Mouse (Mus musculus) midbrain, embryonic 10.5 days (tissue): ENCODE measurements at regions not wholly inside any gene's neighbourhood (a gene's known extent, or its start where the extent isn't known, plus 50 kb on each side); places are given as distances from the start of the nearest gene placed in this dataset.

Experiments
- DNase-seq: peaks from one replicate; pipeline ENCODE4 v3.0.0-alpha.2; 2017; ENCODE audit warnings: low spot score
- H3K27ac ChIP-seq: fragments of 300-500 bp; sonication (generic); replicated peaks from 2 replicates; pipeline ENCODE4 v1.5.1; 2016; ENCODE audit warnings: mild to moderate bottlenecking
- H3K27me3 ChIP-seq: fragments of 300-500 bp; sonication (generic); 2 replicates; pipeline ENCODE4 v1.6.1; 2016; ENCODE audit warnings: low read depth, mild to moderate bottlenecking; ENCODE audit not compliant: poor library complexity, severe bottlenecking
- H3K36me3 ChIP-seq: fragments of 300-500 bp; sonication (generic); 2 replicates; pipeline ENCODE4 v1.6.1; 2016; ENCODE audit warnings: mild to moderate bottlenecking, moderate library complexity
- H3K4me1 ChIP-seq: fragments of 300-500 bp; sonication (generic); 2 replicates; pipeline ENCODE4 v1.6.1; 2016
- H3K4me3 ChIP-seq: fragments of 300-500 bp; sonication (generic); 2 replicates; pipeline ENCODE4 v1.5.1; 2016; ENCODE audit warnings: mild to moderate bottlenecking, moderate library complexity
- H3K9me3 ChIP-seq: fragments of 300-500 bp; sonication (generic); replicated peaks from 2 replicates; pipeline ENCODE4 v1.6.1; 2016; ENCODE audit warnings: mild to moderate bottlenecking
- WGBS: fragments of 180-500 bp; shearing (Covaris S2); methylation state at CpG from one replicate; pipeline ENCODE4 v1.1.7; 2016; 5-methylcytosine and 5-hydroxymethylcytosine counted together

GRCm38 (mm10) chr12:46194173-46194572 lies 624.6 kb downstream of the Nova1 start:
- no peak for DNase-seq
- H3K36me3 ChIP-seq: no peaks in the 10 kb centered on the region
- H3K4me1 ChIP-seq: no peaks in the 10 kb centered on the region
- H3K27ac ChIP-seq: no peak overlapping the region
- no peaks in the 10 kb centered on the region for H3K9me3 ChIP-seq
- no peak overlapping the region for H3K4me3 ChIP-seq
- WGBS: 94% methylated on average over 1 of the region's 1 CpGs
- no peaks in the 10 kb centered on the region for H3K27me3 ChIP-seq
